Mouse (Mus musculus): Measurements from ENCODE around the gene Ucn3. TPM values are rescaled to one million over a fixed set of nuclear protein-coding genes. Genes with fewer than 3 reads are reported as not detected.
"Not testable (repeated sequence)": the region's sequence is repeated elsewhere in the genome, so short reads cannot be mapped to it uniquely, and the experiment has no call there.

The Ucn3 gene
- polyA plus RNA-seq, 1 experiment from 2014 or later: not detected

GRCm38 (mm10) chr13:3908262-3908661, 36.9 kb downstream of the Ucn3 start:
- DNase-seq (ENCODE audit: low spot score) (no peak), ATAC-seq (replicated peaks; ENCODE audit: low FRiP score, low read depth) (no peak)
- Histone ChIP-seq H3K4me3 (replicated peaks; ENCODE audit: low read depth, low read length) (no peak overlapping the region), H3K4me1 (replicated peaks; ENCODE audit: insufficient read depth, low read length) (no peaks in the 10 kb centered on the region), H3K36me3 (ENCODE audit: insufficient read depth, low read length) (no peaks in the 10 kb centered on the region), H3K9me3 (replicated peaks; ENCODE audit: low read length) (no peaks in the 10 kb centered on the region), H3K27ac (no peak overlapping the region), H3K4me2 (ENCODE audit: low read length) (no peak overlapping the region), H3K27me3 (ENCODE audit: insufficient read depth, low read length) (no peaks in the 10 kb centered on the region), H3K9ac (ENCODE audit: low read depth, low read length) (no peak overlapping the region)
- WGBS: 87% methylated on average over 4 of the region's 4 CpGs
- no peak for TF ChIP-seq CTCF (IDR thresholded peaks at IDR 0.05; ENCODE audit: low read depth)

GRCm38 (mm10) chr13:3907151-3907696, 37.9 kb downstream of the Ucn3 start:
- H3K36me3 ChIP-seq (ENCODE audit: insufficient read depth, low read length): no peaks in the 10 kb centered on the region

GRCm38 (mm10) chr13:3899301-3899700, 45.8 kb downstream of the Ucn3 start:
- Histone ChIP-seq H3K27me3 (ENCODE audit: insufficient read depth, low read length) (no peaks in the 10 kb centered on the region), H3K9me3 (replicated peaks; ENCODE audit: low read length) (no peaks in the 10 kb centered on the region), H3K4me3 (replicated peaks; ENCODE audit: low read depth, low read length) (no peak overlapping the region), H3K4me2 (ENCODE audit: low read length) (no peak overlapping the region), H3K27ac (no peak overlapping the region), H3K9ac (ENCODE audit: low read depth, low read length) (no peak overlapping the region), H3K36me3 (ENCODE audit: insufficient read depth, low read length) (no peaks in the 10 kb centered on the region), H3K4me1 (replicated peaks; ENCODE audit: insufficient read depth, low read length) (no peaks in the 10 kb centered on the region)
- no peak; the same call in 1 of the 2 replicates for ATAC-seq (replicated peaks; ENCODE audit: low FRiP score, low read depth)
- 80% methylated on average over 9 of the region's 9 CpGs for WGBS
- no peak for TF ChIP-seq CTCF (IDR thresholded peaks at IDR 0.05; ENCODE audit: low read depth)
- no peak for DNase-seq (ENCODE audit: low spot score)

More at GRCm38 (mm10) chr13:3907151-3907696, 37.9 kb downstream of the Ucn3 start:
- 80% methylated on average over 6 of the region's 6 CpGs for whole genome bisulfite sequencing
- Histone ChIP-seq H3K4me3 (replicated peaks; ENCODE audit: low read depth, low read length) (no peak overlapping the region), H3K9me3 (replicated peaks; ENCODE audit: low read length) (no peaks in the 10 kb centered on the region), H3K27ac (no peak overlapping the region), H3K27me3 (ENCODE audit: insufficient read depth, low read length) (no peaks in the 10 kb centered on the region), H3K4me2 (ENCODE audit: low read length) (no peak overlapping the region), H3K9ac (ENCODE audit: low read depth, low read length) (no peak overlapping the region), H3K4me1 (replicated peaks; ENCODE audit: insufficient read depth, low read length) (no peaks in the 10 kb centered on the region)
- no peak for TF ChIP-seq CTCF (IDR thresholded peaks at IDR 0.05; ENCODE audit: low read depth)
- ATAC-seq (replicated peaks; ENCODE audit: low FRiP score, low read depth) (no peak), DNase-seq (ENCODE audit: low spot score) (no peak)

- H3K4me3 ChIP-seq (replicated peaks; ENCODE audit: low read depth, low read length); H3K27ac ChIP-seq; H3K36me3 ChIP-seq (ENCODE audit: insufficient read depth, low read length); DNase-seq (ENCODE audit: low spot score); H3K4me2 ChIP-seq (ENCODE audit: low read length); H3K9ac ChIP-seq (ENCODE audit: low read depth, low read length); H3K27me3 ChIP-seq (ENCODE audit: insufficient read depth, low read length); H3K9me3 ChIP-seq (replicated peaks; ENCODE audit: low read length); ATAC-seq (replicated peaks; ENCODE audit: low FRiP score, low read depth); H3K4me1 ChIP-seq (replicated peaks; ENCODE audit: insufficient read depth, low read length): not testable (repeated sequence)
- WGBS: 97% methylated on average over 5 of the region's 5 CpGs
These were observed 46.9 kb downstream of the Ucn3 start for GRCm38 (mm10) chr13:3898202-3898601.

- Histone ChIP-seq H3K4me2 (ENCODE audit: low read length) (no peak overlapping the region), H3K9ac (ENCODE audit: low read depth, low read length) (no peak overlapping the region), H3K27ac (no peak overlapping the region), H3K4me1 (replicated peaks; ENCODE audit: insufficient read depth, low read length) (no peaks in the 10 kb centered on the region), H3K9me3 (replicated peaks; ENCODE audit: low read length) (no peaks in the 10 kb centered on the region), H3K4me3 (replicated peaks; ENCODE audit: low read depth, low read length) (no peak overlapping the region), H3K36me3 (ENCODE audit: insufficient read depth, low read length) (no peaks in the 10 kb centered on the region), H3K27me3 (ENCODE audit: insufficient read depth, low read length) (no peaks in the 10 kb centered on the region)
- DNase-seq (ENCODE audit: low spot score) (peak; percentile 81), ATAC-seq (replicated peaks; ENCODE audit: low FRiP score, low read depth) (no peak)
- WGBS: 30% methylated on average over 5 of the region's 5 CpGs
- peak; percentile 92 for TF ChIP-seq CTCF (IDR thresholded peaks at IDR 0.05; ENCODE audit: low read depth)
These were observed 48.2 kb downstream of the Ucn3 start for GRCm38 (mm10) chr13:3896913-3897312.

- 86% methylated on average over 6 of the region's 6 CpGs for WGBS
- ATAC-seq (replicated peaks; ENCODE audit: low FRiP score, low read depth): no peak
- Histone ChIP-seq H3K4me1 (replicated peaks; ENCODE audit: insufficient read depth, low read length) (no peaks in the 10 kb centered on the region), H3K27ac (no peak overlapping the region), H3K9ac (ENCODE audit: low read depth, low read length) (no peak overlapping the region), H3K9me3 (replicated peaks; ENCODE audit: low read length) (no peaks in the 10 kb centered on the region), H3K27me3 (ENCODE audit: insufficient read depth, low read length) (no peaks in the 10 kb centered on the region), H3K4me2 (ENCODE audit: low read length) (no peak overlapping the region), H3K4me3 (replicated peaks; ENCODE audit: low read depth, low read length) (no peak overlapping the region), H3K36me3 (ENCODE audit: insufficient read depth, low read length) (no peaks in the 10 kb centered on the region)
- DNase-seq (ENCODE audit: low spot score): no peak
- TF ChIP-seq CTCF (IDR thresholded peaks at IDR 0.05; ENCODE audit: low read depth): no peak
These were observed 49.1 kb downstream of the Ucn3 start for GRCm38 (mm10) chr13:3896032-3896431.

- Histone ChIP-seq H3K9me3 (replicated peaks; ENCODE audit: low read length) (no peaks in the 10 kb centered on the region), H3K27me3 (ENCODE audit: insufficient read depth, low read length) (no peaks in the 10 kb centered on the region), H3K9ac (ENCODE audit: low read depth, low read length) (no peak overlapping the region), H3K36me3 (ENCODE audit: insufficient read depth, low read length) (no peaks in the 10 kb centered on the region), H3K4me3 (replicated peaks; ENCODE audit: low read depth, low read length) (no peak overlapping the region), H3K4me1 (replicated peaks; ENCODE audit: insufficient read depth, low read length) (no peaks in the 10 kb centered on the region), H3K4me2 (ENCODE audit: low read length) (no peak overlapping the region), H3K27ac (no peak overlapping the region)
- ATAC-seq (replicated peaks; ENCODE audit: low FRiP score, low read depth) (no peak), DNase-seq (ENCODE audit: low spot score) (no peak)
- 86% methylated on average over 8 of the region's 8 CpGs for WGBS
- TF ChIP-seq CTCF (IDR thresholded peaks at IDR 0.05; ENCODE audit: low read depth): no peak
These were observed 49.7 kb downstream of the Ucn3 start for GRCm38 (mm10) chr13:3895397-3895980.

Measured in kidney, postnatal 0 days (tissue).